Mouse (Mus musculus): Measurements from ENCODE around the gene Ctf2. TPM values are rescaled to one million over a fixed set of nuclear protein-coding genes. Genes with fewer than 3 reads are reported as not detected.
"Not testable (repeated sequence)": the region's sequence is repeated elsewhere in the genome, so short reads cannot be mapped to it uniquely, and the experiment has no call there.

The Ctf2 gene
- total RNA-seq, 2 experiments from 2014 or later = not detected

- DNase-seq = peak; percentile 83 to 89
These were observed 19.2 kb downstream of the Ctf2 start, which contains the start of gene Ctf1 for GRCm38 (mm10) chr7:127712461-127713385. TSS of gene Ctf1 (plus strand) at chr7:127712736.

GRCm38 (mm10) chr7:127711456-127711855 is 20.5 kb downstream of the Ctf2 start:
- no peak for DNase-seq

DNA sequence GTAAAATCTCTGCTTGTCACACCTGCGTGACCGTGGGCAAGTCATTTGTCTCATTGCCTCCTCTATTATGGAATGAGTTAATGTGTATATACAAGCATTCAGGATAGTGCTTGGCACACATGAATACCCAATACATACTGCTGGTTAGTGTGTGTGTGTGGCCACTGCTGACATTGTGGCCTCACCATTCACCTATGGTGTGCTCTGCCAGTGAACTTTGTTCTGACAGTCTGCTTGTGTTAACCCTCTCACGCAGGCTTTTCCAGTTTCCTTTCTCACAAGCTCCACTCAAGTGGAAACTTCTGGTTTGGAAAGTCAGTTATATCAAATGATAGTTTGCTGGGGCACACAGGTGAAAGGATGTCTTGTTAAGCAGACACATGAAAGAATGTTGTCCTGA is 20.9 kb downstream of the Ctf2 start:
- DNase-seq = no peak

DNA sequence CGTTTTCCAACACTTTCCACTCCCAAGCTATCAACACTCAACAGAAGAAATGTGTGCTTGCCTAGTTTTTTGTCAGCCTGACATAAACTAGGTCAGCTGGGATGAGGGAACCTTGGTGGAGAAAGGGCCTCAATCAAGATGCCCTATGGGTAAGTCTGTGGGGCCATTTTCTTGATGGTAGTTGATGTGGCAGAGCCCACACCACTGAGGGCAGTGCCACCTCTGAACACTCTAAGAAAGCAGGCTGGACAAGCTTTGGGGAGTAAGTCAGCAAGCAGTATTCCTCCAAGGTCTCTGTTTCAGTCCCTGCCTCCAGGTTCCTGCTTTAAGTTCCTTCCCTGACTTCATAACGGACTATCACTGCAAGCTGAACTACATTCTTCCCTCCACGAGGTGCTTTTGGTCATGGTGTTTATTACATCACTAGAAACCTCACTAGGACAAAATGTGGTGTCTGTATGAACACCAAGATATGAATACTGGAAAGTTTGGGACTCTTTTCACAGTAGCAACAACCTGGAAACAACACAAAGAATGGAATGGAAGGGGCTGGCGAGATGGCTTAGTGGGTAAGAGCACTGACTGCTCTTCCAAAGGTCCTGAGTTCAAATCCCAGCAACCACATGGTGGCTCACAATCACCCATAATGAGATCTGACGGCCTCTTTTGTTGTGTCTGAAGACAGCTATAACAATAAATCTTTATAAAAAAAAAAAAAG is 22.5 kb downstream of the Ctf2 start:
- DNase-seq = no peak

DNA sequence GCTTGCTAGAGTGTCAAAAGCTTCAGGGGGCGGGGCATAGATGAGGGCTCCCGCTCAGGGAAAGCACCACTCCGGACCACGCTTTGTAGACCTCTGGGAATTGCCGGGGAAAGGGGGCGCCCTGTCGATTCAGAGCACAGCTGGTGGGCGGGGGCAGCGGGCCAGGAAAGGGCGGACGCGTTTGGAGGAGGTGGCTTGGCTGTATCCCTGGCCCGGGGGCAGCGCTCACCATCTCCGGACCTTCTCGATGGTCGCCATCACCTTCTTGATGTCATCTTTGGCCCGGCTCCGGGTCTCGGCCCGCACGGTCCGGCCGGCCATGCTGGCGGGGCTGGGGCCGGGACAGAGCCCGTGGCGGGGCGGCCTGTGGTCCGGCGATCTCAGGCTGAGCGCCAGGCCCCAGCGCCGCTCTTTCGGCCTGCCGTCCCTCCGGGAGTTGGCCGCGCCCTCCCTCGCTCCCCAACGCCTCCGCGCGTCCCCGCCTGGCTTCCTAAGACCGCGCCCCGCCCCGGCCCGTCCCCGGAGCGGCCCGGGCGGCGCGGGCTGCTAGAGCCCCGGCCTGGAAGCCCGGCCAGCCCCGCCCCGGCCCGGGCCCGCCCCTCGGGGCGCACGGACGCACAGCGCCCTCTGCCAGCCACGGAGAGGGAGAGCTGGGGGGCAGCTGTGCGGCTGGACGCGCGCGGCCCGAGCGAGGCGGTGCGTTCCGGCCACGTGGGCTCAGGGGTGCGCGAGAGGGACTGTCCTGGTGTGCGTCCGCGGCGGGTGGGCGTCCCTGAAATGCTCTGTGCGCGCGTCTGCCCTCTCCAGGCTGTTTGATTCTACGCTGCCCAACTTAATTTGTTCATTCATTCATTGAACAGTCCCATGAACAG is 23.5 kb downstream of the Ctf2 start, which contains the start of gene Bcl7c:
TSS of gene Bcl7c (minus strand) at position 727 of the 872 bp plus-strand sequence.
- DNase-seq = peak; percentile 94 to 95

- peak in 1 of 2 experiments; percentile 22 for DNase-seq
These were observed 24.1 kb downstream of the Ctf2 start for GRCm38 (mm10) chr7:127707957-127708206.

DNA sequence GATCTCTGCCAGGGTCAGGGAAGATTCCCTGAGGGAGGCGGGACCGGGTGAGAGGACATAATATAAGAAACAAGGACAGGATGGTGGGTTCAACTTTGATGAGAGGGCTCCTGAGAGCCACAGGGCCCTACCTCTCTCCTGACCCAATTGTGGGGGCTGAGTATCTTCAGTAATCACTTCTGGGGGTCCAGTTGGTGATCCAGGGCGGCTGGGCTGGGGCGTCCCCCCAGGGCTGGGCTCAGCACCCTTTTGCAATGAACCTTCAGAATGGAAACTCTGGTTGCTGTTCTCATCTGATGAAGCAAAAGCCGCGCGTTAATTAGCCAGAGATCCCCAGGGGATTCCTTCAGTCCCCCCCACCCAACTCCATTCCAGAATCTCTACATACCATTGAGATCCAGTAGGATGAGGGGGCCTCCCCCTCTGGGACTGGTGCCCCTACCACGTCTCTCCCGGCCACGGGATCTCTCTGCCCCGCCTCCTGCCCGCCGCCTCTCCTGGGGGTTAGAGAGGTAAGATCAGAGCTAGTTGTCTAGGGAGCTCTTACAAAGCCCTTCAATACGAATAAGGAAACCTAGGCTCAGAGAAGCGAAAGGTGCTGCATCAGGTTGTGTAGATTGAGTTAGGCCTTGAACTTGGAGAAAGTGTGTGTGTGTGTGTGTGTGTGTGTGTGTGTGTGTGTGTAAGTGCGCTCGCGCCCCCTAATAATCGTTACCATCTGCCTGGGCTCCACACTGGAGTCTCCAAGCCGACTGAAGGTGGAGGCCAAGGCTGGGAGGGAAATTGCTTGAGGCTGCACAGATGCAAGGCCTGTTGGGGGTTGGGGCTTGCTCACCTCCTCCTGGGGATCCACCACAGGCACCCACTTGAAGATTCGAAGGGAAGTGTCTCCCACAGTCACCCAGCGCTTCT is 24.7 kb downstream of the Ctf2 start:
- peak in 1 of 2 experiments; percentile 42 for DNase-seq

- DNase-seq = no peak
These were observed 26.3 kb downstream of the Ctf2 start for GRCm38 (mm10) chr7:127705706-127706105.

- no peak for DNase-seq
These were observed 27.4 kb downstream of the Ctf2 start for GRCm38 (mm10) chr7:127704598-127704997.

DNA sequence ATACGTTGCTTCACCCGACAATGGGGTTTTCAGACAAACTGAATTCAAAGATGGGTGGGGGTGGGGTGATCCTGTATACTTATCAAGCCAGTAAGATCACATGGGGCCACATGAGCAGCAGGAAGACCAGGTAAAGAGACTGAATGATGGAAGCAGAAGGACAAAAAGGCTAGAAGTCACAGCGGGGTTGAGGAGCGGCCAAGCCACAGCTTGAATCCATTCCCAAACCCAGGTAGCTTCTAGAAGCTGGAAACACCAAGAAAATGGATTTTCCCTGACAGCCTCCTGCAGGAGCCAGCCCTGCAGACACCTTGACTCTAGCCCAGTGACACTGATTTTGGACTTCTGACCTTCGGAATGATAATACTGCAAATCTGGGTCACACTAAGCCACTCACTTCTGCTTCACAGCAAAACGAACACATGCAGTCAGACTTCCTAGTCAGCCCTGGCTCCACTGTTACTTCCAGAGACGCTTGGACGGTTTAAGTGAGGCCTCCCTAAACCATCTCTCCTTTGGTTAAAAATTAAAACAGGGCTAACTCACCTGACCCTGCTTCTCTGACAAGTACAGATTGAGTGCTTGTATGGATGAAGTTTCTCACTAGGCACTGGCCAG is 28.3 kb downstream of the Ctf2 start:
- DNase-seq = no peak

GRCm38 (mm10) chr7:127700712-127701331 is 31.1 kb downstream of the Ctf2 start:
- no peak for DNase-seq

- DNase-seq = peak; percentile 65 to 73
These were observed 33.0 kb downstream of the Ctf2 start for GRCm38 (mm10) chr7:127698986-127699385.

DNA sequence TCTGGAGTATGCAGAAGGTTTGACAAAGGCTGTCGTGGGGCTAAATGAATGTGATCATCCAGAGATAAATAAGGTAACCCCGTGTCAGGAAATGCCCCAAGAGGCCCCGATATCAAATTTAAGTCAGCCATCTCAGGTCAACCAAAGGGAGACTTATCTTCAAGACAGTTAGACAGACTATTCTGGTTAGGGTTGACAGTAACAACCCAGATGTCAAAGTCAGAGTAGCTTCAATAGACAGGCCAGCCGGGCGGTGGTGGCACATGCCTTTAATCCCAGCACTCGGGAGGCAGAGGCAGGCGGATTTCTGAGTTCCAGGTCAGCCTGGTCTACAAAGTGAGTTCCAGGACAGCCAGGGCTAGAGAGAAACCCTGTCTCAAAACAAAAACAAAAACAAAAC is 38.2 kb downstream of the Ctf2 start:
- not testable (repeated sequence) for DNase-seq

- no peak for DNase-seq
These were observed 38.7 kb downstream of the Ctf2 start for GRCm38 (mm10) chr7:127693290-127693689.

GRCm38 (mm10) chr7:127691221-127691989 is 40.6 kb downstream of the Ctf2 start:
- DNase-seq = peak; percentile 88 to 89

DNA sequence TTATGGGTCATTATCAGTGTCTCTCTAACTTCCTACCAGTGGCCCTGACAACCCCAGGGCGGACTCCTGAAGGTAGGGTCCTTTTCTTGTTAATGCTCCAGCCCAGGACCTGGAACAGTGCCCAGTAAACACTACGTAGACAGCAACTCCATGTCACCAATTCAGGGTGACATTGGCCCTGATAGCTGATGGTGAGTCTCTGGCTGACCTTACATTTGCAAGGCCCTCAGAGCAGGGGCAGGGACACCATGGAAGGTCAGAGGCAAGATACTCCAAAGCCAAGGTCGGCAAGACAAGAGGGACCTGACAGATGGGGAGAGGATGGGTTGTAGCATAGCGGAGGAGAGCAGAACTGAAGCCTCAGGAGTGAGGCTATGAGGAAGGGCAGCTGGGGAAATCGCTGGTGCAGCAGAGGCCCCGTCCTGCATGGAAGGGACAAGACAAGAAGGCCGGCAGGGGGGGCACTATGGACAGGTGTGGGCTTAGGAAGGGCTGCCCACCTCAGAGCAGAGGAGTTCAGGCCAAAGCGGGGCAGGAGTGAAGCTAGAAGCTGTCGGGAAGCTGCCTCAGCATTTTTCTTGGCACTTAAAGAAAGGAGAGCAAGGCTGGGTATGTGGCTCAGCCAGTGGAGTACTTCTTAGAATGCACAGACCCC is 42.2 kb downstream of the Ctf2 start:
- DNase-seq = peak; percentile 41 to 60

GRCm38 (mm10) chr7:127688935-127689334 is 43.0 kb downstream of the Ctf2 start:
- no peak for DNase-seq

DNA sequence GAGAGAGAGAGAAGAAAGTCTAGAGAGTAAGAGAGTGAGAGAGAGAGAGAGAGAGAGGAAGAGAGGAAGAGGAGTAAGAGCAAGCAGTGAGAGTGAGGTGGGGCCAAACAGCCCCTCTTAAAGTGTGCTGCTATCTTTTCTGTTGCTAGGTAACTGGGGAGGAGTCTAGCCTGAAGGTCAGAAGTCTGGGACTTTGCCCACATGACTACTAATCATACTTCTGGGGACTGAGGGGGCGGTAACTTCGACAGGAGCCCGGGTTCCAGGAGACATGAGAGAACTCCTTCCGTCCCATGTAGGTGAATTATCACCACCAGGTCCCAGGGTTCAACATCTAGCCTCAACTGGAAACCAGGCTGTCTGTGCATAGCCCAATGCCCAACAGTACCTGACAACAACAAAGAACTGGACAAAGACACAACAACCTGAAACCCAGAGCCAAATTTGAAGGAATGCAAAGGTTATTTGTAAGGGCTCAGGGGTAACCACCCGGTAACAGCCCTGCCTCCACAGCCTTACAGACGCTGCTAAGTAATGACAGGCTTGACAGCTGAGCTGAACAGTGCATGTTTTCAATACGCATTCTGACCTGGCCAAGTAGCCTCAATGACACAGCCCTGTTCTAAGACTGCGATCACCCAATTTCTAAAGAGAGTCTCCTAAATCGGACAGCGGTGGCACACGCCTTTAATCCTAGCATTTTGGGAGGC is 45.1 kb downstream of the Ctf2 start:
- peak; percentile 55 to 65 for DNase-seq

Data from adrenal gland, postnatal 36 days (tissue).